Mouse (Mus musculus): ENCODE measurements at regions not wholly inside any gene's neighbourhood (a gene's known extent, or its start where the extent isn't known, plus 50 kb on each side); places are given as distances from the start of the nearest gene placed in this dataset.
A peak's percentile ranks its signal among the peaks of the same experiment; 100 is the strongest.

DNA sequence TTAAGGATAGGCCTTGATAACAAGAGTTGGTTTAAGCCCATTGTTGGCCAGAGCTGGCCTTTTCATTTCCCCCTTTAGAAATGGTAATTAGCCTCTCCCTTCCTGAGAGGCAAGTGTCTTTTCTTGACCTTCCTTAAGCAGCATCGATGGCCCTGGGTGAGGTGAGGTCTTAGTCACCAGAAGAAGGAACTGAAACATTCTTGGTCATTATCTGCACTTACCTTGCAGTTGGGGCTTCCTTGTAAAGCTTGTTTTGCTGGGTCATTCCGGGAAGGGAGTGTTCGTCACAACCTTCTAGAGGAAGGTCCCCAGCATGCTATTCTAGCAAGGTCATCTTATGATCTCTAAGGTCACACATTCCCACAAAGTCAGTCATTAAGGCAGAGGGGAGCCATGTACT, 322.6 kb upstream of the Meis1 start:
- Histone ChIP-seq H3K9me3 (no peaks in the 10 kb centered on the region), H3K27ac (no peak overlapping the region), H3K4me3 (replicated peaks) (no peak overlapping the region), H3K9ac (no peak overlapping the region), H3K4me1 (no peaks in the 10 kb centered on the region), H3K27me3 (replicated peaks) (no peaks in the 10 kb centered on the region), H3K4me2 (no peak overlapping the region), H3K36me3 (no peaks in the 10 kb centered on the region)
- ATAC-seq (ENCODE audit: insufficient read depth, low FRiP score, low read depth) = no peak
- WGBS = 66% methylated on average over 3 of the region's 3 CpGs

DNA sequence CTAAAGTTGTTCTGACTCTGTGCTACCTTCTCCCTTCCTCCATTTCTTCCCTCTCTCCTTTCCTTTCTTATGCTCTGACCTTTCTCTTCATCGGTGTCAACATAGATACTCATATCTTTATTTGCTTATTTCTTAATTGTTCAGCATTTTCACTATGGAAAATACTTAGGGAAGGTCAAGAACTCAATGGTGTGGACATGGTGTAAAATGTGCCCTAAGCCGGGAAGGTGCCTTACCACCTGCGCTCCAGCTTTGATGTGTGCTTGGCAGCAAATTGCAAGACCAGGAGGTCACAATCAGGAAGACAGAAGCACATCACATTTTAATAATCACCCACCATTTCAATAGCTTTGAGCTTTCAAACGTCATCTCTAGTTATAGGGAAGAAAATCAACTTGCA, 324.0 kb upstream of the Meis1 start:
- ATAC-seq (ENCODE audit: insufficient read depth, low FRiP score, low read depth) = no peak
- H3K9ac ChIP-seq = no peak overlapping the region
- H3K36me3 ChIP-seq = no peaks in the 10 kb centered on the region
- no peaks in the 10 kb centered on the region for H3K27me3 ChIP-seq (replicated peaks)
- H3K4me3 ChIP-seq (replicated peaks) = no peak overlapping the region
- WGBS = 79% methylated on average over 4 of the region's 4 CpGs
- no peaks in the 10 kb centered on the region for H3K4me1 ChIP-seq
- no peaks in the 10 kb centered on the region for H3K9me3 ChIP-seq
- no peak overlapping the region for H3K4me2 ChIP-seq
- no peak overlapping the region for H3K27ac ChIP-seq

DNA sequence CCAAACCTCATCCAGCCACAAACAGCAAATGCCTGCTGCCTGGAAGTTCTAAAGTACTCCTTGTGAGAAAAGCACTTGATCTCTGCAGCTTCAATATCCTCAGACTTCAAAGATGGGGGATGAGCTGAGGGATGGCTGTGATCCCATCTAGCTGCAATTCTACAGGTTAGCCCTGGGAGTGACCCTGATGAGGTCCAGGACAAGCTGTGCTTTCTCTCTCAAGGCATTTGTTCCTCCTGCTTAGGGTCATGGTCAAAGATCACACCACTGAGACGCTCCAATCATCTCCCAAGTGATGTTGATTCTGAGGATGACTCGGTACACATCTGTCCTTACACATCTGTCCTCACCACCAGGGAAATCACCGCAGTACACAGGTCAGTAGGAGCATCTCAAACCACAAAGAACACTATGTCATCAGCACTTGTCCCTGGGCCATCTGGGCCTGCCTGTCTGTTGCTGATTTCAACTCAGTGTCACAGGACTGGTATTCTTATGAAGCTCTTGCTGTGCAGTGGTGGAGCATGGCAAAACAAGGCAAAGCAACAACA, 327.6 kb upstream of the Meis1 start:
- ATAC-seq (ENCODE audit: insufficient read depth, low FRiP score, low read depth) = no peak
- H3K4me2 ChIP-seq = no peak overlapping the region
- 79% methylated on average over 3 of the region's 3 CpGs for WGBS
- H3K4me1 ChIP-seq = no peaks in the 10 kb centered on the region
- H3K9me3 ChIP-seq = no peaks in the 10 kb centered on the region
- H3K27ac ChIP-seq = no peak overlapping the region
- H3K9ac ChIP-seq = no peak overlapping the region
- H3K27me3 ChIP-seq (replicated peaks) = no peaks in the 10 kb centered on the region
- no peak overlapping the region for H3K4me3 ChIP-seq (replicated peaks)
- no peaks in the 10 kb centered on the region for H3K36me3 ChIP-seq

DNA sequence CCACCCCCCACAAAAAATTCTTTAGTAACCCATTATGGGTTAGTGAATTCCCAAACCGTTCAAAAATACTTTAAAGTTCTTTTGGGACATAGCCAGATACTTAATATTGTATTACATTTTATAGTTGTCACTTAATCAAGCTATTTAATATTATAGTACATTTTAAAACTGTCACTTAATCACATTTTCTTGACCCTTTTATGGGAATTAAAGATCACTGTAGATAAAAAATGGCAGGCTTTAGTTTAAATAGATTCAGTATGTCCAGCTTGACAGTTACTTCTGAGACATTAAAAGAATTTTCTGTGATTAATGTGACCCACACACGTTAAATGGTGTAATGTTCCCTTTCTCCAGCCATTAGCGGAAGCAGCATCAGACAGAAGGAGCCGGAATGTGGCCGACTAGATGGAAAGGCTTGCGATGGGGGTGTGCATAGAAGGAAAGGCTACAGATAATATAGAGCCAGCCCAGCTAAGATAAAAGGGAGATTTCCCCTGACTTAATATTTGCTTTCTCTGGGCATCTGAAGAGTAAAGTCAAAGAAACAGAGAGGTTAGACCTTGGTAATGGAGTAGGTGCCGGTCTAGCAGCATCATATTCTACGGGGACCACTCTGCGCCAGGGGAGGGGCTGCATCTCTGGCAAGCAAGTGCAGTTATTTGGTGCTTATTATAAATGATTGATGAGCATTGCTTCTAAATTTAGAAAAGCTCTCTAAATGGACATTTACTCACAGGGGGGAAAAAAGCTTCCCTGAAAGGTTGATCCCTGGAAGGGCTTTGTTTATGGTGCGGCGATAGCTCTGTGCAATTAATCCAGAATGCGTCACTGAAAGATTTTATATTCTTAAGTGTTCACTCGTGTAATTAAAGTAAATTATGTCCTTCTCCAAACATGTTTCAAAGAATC, 331.8 kb upstream of the Meis1 start:
- ATAC-seq (ENCODE audit: insufficient read depth, low FRiP score, low read depth) = peak; percentile 39; the same call in 1 of the 2 replicates
- Histone ChIP-seq H3K9me3 (no peaks in the 10 kb centered on the region), H3K9ac (no peak overlapping the region), H3K4me3 (replicated peaks) (no peak overlapping the region), H3K27me3 (replicated peaks) (no peaks in the 10 kb centered on the region), H3K4me2 (peak overlapping the region; percentile 29; the same call in 1 of the 2 replicates), H3K27ac (no peak overlapping the region), H3K36me3 (no peaks in the 10 kb centered on the region), H3K4me1 (0 out of 2 replicates have a peak, but pooled peaks cover 4% of the 10 kb centered on the region)
- WGBS = 23% methylated on average over 13 of the region's 13 CpGs

DNA sequence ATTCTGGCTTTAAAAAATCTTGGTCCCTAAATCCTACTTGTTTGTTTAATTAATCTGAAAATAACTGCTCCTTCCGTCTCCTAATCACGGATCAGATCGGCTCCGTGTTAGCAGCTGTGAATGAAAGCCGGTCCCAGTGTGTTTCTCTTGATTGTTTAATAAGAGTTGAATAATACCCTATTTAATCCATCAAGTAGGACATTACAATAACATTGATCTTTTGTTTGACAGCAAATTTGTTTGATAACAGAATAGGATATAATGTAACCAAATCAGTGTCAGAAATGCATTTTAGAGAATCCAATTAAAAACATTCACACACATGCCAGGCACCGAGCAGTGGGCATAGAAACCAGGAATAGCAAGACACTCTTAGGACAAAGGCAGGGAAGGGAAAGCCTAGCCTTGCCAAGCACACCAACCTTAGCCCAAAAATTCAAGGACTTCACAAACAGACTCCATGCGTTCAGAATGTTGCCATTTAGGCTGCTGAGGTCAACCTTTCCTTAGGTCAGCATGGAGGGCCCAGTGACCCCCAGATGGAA, 332.5 kb upstream of the Meis1 start:
- WGBS = 37% methylated on average over 7 of the region's 7 CpGs
- no peak overlapping the region for H3K9ac ChIP-seq
- H3K27me3 ChIP-seq (replicated peaks) = no peaks in the 10 kb centered on the region
- 0 out of 2 replicates have a peak, but pooled peaks cover 4% of the 10 kb centered on the region for H3K4me1 ChIP-seq
- no peaks in the 10 kb centered on the region for H3K9me3 ChIP-seq
- no peak overlapping the region for H3K4me2 ChIP-seq
- H3K36me3 ChIP-seq = no peaks in the 10 kb centered on the region
- no peak overlapping the region for H3K4me3 ChIP-seq (replicated peaks)
- no peak overlapping the region for H3K27ac ChIP-seq
- no peak for ATAC-seq (ENCODE audit: insufficient read depth, low FRiP score, low read depth)

DNA sequence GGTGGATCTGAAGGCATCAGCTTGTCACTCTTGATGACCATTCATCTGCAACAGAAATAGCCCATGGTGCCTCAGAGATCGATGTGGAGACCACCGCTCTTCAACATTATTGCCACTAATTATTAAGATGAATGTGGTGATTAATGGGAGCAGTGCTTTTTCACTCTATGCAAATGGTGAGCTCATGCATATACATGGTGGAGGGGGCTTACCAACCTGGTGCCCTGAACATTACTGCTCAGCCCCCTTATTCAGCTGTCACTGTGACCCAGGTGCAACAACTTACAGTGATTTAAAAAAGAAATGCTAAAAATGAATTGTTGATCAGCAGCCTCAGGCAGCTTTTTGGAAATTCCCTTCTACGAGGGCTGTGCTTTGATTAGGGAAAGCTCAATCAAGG, 334.9 kb upstream of the Meis1 start:
- Histone ChIP-seq H3K4me2 (no peak overlapping the region), H3K9ac (no peak overlapping the region), H3K4me1 (0 out of 2 replicates have a peak, but pooled peaks cover 4% of the 10 kb centered on the region), H3K27ac (no peak overlapping the region), H3K4me3 (replicated peaks) (no peak overlapping the region), H3K9me3 (no peaks in the 10 kb centered on the region), H3K36me3 (no peaks in the 10 kb centered on the region), H3K27me3 (replicated peaks) (no peaks in the 10 kb centered on the region)
- ATAC-seq (ENCODE audit: insufficient read depth, low FRiP score, low read depth) = no peak
- WGBS = 85% methylated on average over 3 of the region's 3 CpGs

DNA sequence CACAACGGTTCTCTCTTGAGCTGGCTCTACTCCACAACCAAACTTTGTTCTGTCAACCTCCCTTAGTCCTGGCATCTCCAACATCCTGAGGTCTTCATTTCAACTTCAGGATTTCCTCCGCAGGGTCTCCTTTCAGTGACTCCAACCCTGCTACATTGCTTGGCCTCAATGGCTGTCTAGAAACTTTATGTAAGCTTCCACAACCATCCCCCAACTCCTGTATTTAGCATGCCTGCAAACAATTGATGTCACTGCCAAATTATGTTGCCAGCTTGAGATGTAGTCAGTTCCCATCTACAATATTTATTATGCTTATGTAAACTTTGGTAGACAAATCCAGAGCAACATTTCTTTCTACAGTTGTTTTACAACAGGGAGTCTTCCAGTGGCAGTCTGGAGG, 336.4 kb upstream of the Meis1 start:
- H3K4me1 ChIP-seq = 0 out of 2 replicates have a peak, but pooled peaks cover 4% of the 10 kb centered on the region
- no peak overlapping the region for H3K4me2 ChIP-seq
- no peak for ATAC-seq (ENCODE audit: insufficient read depth, low FRiP score, low read depth)
- no peaks in the 10 kb centered on the region for H3K27me3 ChIP-seq (replicated peaks)
- 58% methylated on average over 2 of the region's 2 CpGs for WGBS
- no peaks in the 10 kb centered on the region for H3K9me3 ChIP-seq
- H3K4me3 ChIP-seq (replicated peaks) = no peak overlapping the region
- H3K9ac ChIP-seq = no peak overlapping the region
- H3K27ac ChIP-seq = no peak overlapping the region
- H3K36me3 ChIP-seq = no peaks in the 10 kb centered on the region

DNA sequence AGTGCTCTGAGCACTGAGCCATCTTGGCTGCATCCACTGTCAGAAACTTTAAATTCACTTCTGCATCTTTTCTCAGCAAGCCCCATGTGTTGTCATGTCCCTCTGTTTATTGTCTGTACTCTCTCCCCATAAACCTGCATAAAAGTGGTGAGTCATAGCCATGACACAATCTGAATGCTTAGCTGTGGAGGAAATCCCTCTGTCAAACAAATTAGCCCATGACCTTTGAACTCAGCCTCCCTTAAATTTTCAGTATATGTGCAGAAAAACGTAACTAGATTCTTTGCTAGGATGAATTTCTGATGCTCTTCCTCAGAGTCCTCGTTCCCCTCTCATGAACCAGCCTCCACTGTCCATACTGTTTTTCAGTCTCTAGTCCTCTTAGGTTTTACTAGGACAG, 337.4 kb upstream of the Meis1 start:
- H3K27me3 ChIP-seq (replicated peaks) = no peaks in the 10 kb centered on the region
- 52% methylated on average over 2 of the region's 2 CpGs for WGBS
- 0 out of 2 replicates have a peak, but pooled peaks cover 4% of the 10 kb centered on the region for H3K4me1 ChIP-seq
- H3K36me3 ChIP-seq = no peaks in the 10 kb centered on the region
- no peak for ATAC-seq (ENCODE audit: insufficient read depth, low FRiP score, low read depth)
- no peak overlapping the region for H3K27ac ChIP-seq
- H3K9me3 ChIP-seq = no peaks in the 10 kb centered on the region
- H3K9ac ChIP-seq = no peak overlapping the region
- H3K4me3 ChIP-seq (replicated peaks) = no peak overlapping the region
- H3K4me2 ChIP-seq = no peak overlapping the region

DNA sequence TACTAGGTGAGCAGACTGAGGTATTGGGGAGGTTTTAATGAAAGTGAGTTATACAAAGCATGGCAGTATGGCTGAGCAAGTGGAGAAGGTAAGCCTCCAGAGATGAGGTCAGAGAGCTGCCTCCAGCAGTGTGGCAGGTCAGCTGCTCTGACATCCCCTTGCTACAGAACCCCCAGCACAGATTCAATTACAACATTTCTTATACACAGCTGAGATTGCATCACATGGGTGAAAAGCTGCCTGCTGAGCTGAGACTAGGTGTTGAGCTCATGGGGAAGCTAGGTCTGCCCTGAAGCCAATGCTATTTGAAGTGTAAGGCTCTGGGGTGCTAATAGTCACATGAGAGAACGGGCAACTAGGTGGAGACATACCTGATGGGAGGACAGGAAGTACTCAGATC, 350.4 kb upstream of the Meis1 start:
- no peaks in the 10 kb centered on the region for H3K9me3 ChIP-seq
- 55% methylated on average over 1 of the region's 1 CpGs for WGBS
- no peak overlapping the region for H3K4me2 ChIP-seq
- no peak overlapping the region for H3K9ac ChIP-seq
- no peak for ATAC-seq (ENCODE audit: insufficient read depth, low FRiP score, low read depth)
- H3K36me3 ChIP-seq = no peaks in the 10 kb centered on the region
- H3K27me3 ChIP-seq (replicated peaks) = no peaks in the 10 kb centered on the region
- H3K4me1 ChIP-seq = no peaks in the 10 kb centered on the region
- H3K4me3 ChIP-seq (replicated peaks) = no peak overlapping the region
- H3K27ac ChIP-seq = no peak overlapping the region

DNA sequence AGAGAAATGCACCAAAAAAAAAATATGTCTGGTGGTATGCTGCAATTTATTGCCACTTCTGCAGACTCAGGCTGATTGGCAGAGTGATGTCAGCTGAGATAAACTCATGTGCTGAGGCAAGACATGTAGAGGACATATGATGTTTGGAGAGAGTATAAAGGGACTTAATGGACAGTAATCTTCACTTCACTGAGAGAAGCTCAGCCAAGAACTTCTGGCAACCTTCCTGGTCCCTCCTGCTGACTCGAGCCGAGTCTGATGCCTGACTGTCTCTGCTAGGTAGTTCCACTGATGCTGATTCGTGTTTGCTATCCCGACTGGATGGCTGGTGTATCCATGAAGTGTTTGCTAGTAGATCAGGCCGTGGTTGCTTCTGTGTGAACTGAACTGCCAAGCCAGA, 354.7 kb upstream of the Meis1 start:
- Histone ChIP-seq H3K4me3 (replicated peaks) (no peak overlapping the region), H3K4me1 (no peaks in the 10 kb centered on the region), H3K4me2 (no peak overlapping the region), H3K36me3 (no peaks in the 10 kb centered on the region), H3K9ac (no peak overlapping the region), H3K27ac (no peak overlapping the region), H3K9me3 (no peaks in the 10 kb centered on the region), H3K27me3 (replicated peaks) (no peaks in the 10 kb centered on the region)
- no peak for ATAC-seq (ENCODE audit: insufficient read depth, low FRiP score, low read depth)
- 45% methylated on average over 5 of the region's 5 CpGs for WGBS

DNA sequence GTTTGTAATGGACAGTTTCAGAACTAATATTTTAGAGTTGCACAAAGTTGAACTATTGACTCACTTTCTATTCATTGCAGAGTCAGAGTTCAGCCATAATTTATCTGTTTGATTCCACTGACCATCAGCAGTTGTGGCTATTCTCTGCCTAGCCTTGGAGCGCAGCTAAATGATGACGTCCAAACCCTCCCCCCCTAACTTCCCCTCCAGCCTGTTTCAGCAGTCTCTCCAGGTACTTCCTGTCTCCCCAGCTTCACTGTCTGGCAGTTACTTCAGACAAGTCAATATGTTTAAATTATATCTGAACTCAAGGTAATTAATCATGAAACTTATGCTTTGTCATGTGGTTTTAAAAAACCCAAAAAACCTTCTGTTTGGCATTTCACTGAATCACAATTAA, 362.1 kb upstream of the Meis1 start:
- no peak for ATAC-seq (ENCODE audit: insufficient read depth, low FRiP score, low read depth)
- Histone ChIP-seq H3K4me2 (no peak overlapping the region), H3K36me3 (no peaks in the 10 kb centered on the region), H3K4me1 (no peaks in the 10 kb centered on the region), H3K27me3 (replicated peaks) (no peaks in the 10 kb centered on the region), H3K9ac (no peak overlapping the region), H3K4me3 (replicated peaks) (no peak overlapping the region), H3K27ac (no peak overlapping the region), H3K9me3 (no peaks in the 10 kb centered on the region)
- 30% methylated on average over 2 of the region's 2 CpGs for WGBS

DNA sequence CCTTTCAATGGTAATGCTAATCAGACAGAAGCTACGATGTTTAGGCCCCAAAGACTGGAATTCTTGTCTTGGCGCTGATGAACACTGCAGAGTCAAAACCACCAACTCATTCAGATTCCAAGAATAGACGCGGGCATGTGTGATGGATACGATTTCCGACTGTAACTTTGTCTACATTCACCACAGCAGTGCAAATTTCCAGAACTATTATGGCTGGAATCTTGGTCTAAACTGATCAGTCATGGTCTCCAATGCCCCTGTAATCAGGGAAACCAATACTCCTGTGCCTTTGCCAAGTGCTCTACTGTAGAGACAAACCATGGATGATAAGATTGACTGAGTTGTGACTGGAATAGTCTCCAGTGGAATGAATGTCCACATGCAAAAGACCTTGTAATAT, 370.4 kb upstream of the Meis1 start:
- no peak overlapping the region for H3K4me2 ChIP-seq
- no peaks in the 10 kb centered on the region for H3K36me3 ChIP-seq
- no peaks in the 10 kb centered on the region for H3K9me3 ChIP-seq
- 89% methylated on average over 6 of the region's 6 CpGs for WGBS
- no peaks in the 10 kb centered on the region for H3K27me3 ChIP-seq (replicated peaks)
- ATAC-seq (ENCODE audit: insufficient read depth, low FRiP score, low read depth) = no peak
- no peaks in the 10 kb centered on the region for H3K4me1 ChIP-seq
- H3K9ac ChIP-seq = no peak overlapping the region
- no peak overlapping the region for H3K4me3 ChIP-seq (replicated peaks)
- no peak overlapping the region for H3K27ac ChIP-seq

Data from stomach, embryonic 15.5 days (tissue).